Mouse (Mus musculus): ENCODE data around the gene Mipol1. TPM values are rescaled to one million over a fixed set of nuclear protein-coding genes. Genes with fewer than 3 reads are reported as not detected.

Gene Mipol1
- polyA plus RNA-seq, 1 experiment from 2014 or later = 7.5 TPM

GRCm38 (mm10) chr12:57481823-57482222, 251.6 kb downstream of the Mipol1 start:
- no peak overlapping the region for H3K27ac ChIP-seq (replicated peaks)
- no peaks in the 10 kb centered on the region for H3K36me3 ChIP-seq
- H3K9me3 ChIP-seq = no peaks in the 10 kb centered on the region
- no peak overlapping the region for H3K9ac ChIP-seq
- H3K4me2 ChIP-seq = no peak overlapping the region
- no peaks in the 10 kb centered on the region for H3K27me3 ChIP-seq (replicated peaks)
- ATAC-seq (ENCODE audit: extremely low read depth, insufficient number of reproducible peaks, low FRiP score, low TSS enrichment) = no peak
- WGBS = 44% methylated on average over 2 of the region's 2 CpGs
- H3K4me3 ChIP-seq = no peak overlapping the region
- no peaks in the 10 kb centered on the region for H3K4me1 ChIP-seq

DNA sequence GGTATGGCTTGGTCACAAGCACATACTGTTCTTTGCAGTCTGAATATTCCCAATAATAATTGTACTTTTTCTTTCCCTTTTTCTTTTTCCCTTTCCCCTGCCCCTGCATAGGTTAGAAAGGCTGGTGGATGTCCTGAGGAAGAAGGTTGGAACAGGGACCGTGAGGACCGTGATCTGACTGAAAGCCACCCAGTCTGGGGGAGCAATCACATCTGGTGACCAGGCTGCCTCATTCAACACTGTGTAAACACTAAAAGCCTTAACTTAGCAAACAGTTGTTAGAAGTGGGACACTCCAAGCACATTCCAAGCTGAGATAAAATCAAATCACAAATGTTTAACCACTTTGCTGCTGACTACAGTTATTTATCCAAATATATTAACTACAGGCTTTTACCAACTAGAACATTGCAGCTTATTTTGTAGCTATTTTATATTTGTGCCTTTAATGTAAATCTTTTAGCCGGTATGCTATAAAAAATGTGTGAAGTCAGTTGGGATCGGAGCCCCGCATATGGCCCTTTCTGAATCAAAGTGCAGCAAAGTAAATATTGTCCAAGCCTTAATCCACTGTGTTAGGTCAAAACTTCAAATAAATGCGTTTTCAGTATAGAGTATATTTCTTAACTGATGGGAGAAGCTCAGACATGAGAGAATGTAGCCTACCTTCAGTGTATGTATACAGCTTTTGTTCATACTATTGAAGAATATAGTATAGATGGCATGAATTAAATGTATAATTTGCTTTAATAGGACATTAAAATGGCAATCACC, 266.3 kb downstream of the Mipol1 start:
- Histone ChIP-seq H3K36me3 (no peaks in the 10 kb centered on the region), H3K4me1 (no peaks in the 10 kb centered on the region), H3K4me2 (no peak overlapping the region), H3K9me3 (no peaks in the 10 kb centered on the region), H3K27me3 (replicated peaks) (no peaks in the 10 kb centered on the region), H3K9ac (no peak overlapping the region), H3K4me3 (no peak overlapping the region), H3K27ac (replicated peaks) (no peak overlapping the region)
- WGBS = 62% methylated on average over 6 of the region's 6 CpGs
- no peak for ATAC-seq (ENCODE audit: extremely low read depth, insufficient number of reproducible peaks, low FRiP score, low TSS enrichment)

GRCm38 (mm10) chr12:57500246-57500645, 270.0 kb downstream of the Mipol1 start:
- Histone ChIP-seq H3K4me2 (no peak overlapping the region), H3K27me3 (replicated peaks) (no peaks in the 10 kb centered on the region), H3K4me1 (no peaks in the 10 kb centered on the region), H3K9me3 (no peaks in the 10 kb centered on the region), H3K4me3 (no peak overlapping the region), H3K27ac (replicated peaks) (no peak overlapping the region), H3K36me3 (no peaks in the 10 kb centered on the region), H3K9ac (no peak overlapping the region)
- WGBS = 82% methylated on average over 7 of the region's 7 CpGs
- no peak for ATAC-seq (ENCODE audit: extremely low read depth, insufficient number of reproducible peaks, low FRiP score, low TSS enrichment)

DNA sequence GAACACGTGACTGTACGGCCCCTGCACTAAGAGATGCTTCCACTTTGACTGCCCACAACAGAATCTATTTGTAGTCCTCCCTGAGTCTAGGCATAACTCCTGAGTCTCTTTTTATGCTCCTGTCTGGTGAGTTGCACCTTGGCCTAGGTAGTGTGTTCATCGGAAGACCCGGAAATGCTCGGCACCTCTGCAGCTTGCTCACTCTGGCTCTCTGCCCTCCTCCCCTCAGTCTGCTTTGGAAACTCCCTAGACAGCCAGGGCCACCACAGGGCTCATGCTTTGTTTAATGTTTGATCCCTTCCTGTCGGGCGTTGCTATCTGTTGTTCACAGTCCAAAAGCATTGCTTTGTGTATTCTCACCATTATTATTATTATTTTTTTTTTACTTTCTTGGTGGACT, 275.1 kb downstream of the Mipol1 start:
- no peak for ATAC-seq (ENCODE audit: extremely low read depth, insufficient number of reproducible peaks, low FRiP score, low TSS enrichment)
- 72% methylated on average over 7 of the region's 7 CpGs for WGBS
- Histone ChIP-seq H3K4me2 (no peak overlapping the region), H3K27me3 (replicated peaks) (no peaks in the 10 kb centered on the region), H3K4me1 (no peaks in the 10 kb centered on the region), H3K9me3 (no peaks in the 10 kb centered on the region), H3K27ac (replicated peaks) (no peak overlapping the region), H3K36me3 (no peaks in the 10 kb centered on the region), H3K4me3 (no peak overlapping the region), H3K9ac (no peak overlapping the region)

DNA sequence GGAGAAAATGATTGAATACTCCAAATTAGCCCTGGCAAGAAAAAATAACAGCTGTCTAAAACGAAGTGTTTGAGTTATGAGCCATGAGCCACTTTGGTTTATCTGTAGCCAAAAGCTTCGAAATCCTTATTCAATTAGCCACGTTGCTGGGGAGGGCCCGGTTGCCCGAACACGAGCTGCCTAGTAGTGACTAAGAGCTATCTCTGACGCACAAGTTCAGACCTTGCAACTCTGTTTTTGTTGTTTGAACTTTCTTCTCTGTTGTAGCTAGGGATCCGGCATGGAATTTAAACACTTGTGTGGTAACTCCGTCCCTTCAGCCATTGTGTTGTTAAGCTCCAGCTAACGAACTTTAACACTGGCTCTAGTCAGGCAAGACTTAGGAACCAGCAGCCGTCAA, 278.7 kb downstream of the Mipol1 start:
- Histone ChIP-seq H3K4me3 (no peak overlapping the region), H3K36me3 (no peaks in the 10 kb centered on the region), H3K27me3 (replicated peaks) (no peaks in the 10 kb centered on the region), H3K9me3 (no peaks in the 10 kb centered on the region), H3K4me1 (no peaks in the 10 kb centered on the region), H3K27ac (replicated peaks) (no peak overlapping the region), H3K9ac (no peak overlapping the region), H3K4me2 (no peak overlapping the region)
- 63% methylated on average over 11 of the region's 11 CpGs for WGBS
- no peak for ATAC-seq (ENCODE audit: extremely low read depth, insufficient number of reproducible peaks, low FRiP score, low TSS enrichment)

DNA sequence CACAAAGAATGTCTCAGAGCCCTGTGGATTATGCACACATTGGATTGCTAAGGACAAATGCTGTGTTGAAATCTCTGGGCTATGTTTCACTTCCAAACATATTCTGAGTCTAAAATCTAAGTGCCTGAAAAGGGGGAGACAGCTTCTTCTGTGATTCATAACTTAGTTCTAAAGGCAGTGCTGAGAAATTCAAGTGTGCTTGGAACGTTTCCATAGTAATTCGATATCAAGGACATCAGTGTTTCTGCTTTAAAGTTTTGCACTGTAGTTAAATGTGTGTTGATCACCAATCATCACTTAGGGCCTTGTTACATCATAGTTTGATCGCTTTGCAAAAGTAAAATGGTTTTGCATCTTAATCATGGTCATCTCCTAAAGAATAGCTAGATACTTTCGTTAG, 279.5 kb downstream of the Mipol1 start:
- 65% methylated on average over 4 of the region's 4 CpGs for WGBS
- no peak overlapping the region for H3K27ac ChIP-seq (replicated peaks)
- ATAC-seq (ENCODE audit: extremely low read depth, insufficient number of reproducible peaks, low FRiP score, low TSS enrichment) = no peak
- no peaks in the 10 kb centered on the region for H3K36me3 ChIP-seq
- H3K27me3 ChIP-seq (replicated peaks) = no peaks in the 10 kb centered on the region
- no peaks in the 10 kb centered on the region for H3K4me1 ChIP-seq
- H3K4me3 ChIP-seq = no peak overlapping the region
- H3K9ac ChIP-seq = no peak overlapping the region
- no peak overlapping the region for H3K4me2 ChIP-seq
- no peaks in the 10 kb centered on the region for H3K9me3 ChIP-seq

DNA sequence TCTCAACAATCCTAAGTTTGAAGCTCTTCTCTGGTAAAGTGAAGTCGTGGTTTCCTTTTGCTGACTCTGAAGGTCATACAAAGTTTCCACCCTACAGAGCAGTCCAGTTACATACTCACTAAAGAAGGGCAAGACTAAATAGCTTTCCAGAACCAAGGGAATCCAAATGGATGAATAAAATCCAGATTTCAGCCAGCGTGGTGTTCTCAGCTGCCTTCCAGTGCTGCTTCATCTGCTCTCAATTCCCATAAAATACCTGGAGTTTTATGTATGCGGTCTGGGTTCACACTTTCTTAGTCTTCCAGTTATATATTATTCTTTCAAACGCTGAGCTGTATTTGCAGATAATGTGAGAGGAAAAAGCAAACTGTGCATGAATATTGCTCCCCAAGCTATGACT, 280.9 kb downstream of the Mipol1 start:
- no peak for ATAC-seq (ENCODE audit: extremely low read depth, insufficient number of reproducible peaks, low FRiP score, low TSS enrichment)
- Histone ChIP-seq H3K4me3 (no peak overlapping the region), H3K4me2 (no peak overlapping the region), H3K36me3 (no peaks in the 10 kb centered on the region), H3K27ac (replicated peaks) (no peak overlapping the region), H3K9me3 (no peaks in the 10 kb centered on the region), H3K27me3 (replicated peaks) (no peaks in the 10 kb centered on the region), H3K4me1 (no peaks in the 10 kb centered on the region), H3K9ac (no peak overlapping the region)
- WGBS = 79% methylated on average over 4 of the region's 4 CpGs

- H3K36me3 ChIP-seq = no peaks in the 10 kb centered on the region
- no peaks in the 10 kb centered on the region for H3K27me3 ChIP-seq (replicated peaks)
- ATAC-seq (ENCODE audit: extremely low read depth, insufficient number of reproducible peaks, low FRiP score, low TSS enrichment) = no peak
- no peaks in the 10 kb centered on the region for H3K4me1 ChIP-seq
- H3K27ac ChIP-seq (replicated peaks) = no peak overlapping the region
- no peaks in the 10 kb centered on the region for H3K9me3 ChIP-seq
- no peak overlapping the region for H3K4me3 ChIP-seq
- no peak overlapping the region for H3K9ac ChIP-seq
- 76% methylated on average over 5 of the region's 5 CpGs for WGBS
- H3K4me2 ChIP-seq = no peak overlapping the region
Observed at GRCm38 (mm10) chr12:57511560-57511959, 281.3 kb downstream of the Mipol1 start.

DNA sequence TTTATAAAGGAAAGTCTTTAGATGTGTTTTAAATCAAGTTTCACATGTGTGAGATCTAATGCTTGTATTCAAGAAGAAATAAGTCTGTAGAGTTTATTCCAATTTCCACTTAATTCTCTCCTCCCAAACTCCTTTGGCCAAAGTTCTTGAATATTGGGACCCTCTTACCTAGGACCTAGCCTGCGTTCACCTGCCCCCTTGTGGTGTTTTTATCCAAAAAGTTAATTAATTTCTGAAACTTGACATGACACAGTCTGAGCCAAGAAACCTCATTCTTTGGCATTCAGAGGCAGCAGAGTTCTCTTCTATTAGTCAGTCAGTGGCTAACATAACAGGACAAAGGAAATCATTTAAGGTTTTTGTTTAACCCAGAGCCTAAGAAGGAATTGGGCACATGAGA, 284.3 kb downstream of the Mipol1 start:
- Histone ChIP-seq H3K27me3 (replicated peaks) (no peaks in the 10 kb centered on the region), H3K27ac (replicated peaks) (no peak overlapping the region), H3K4me3 (no peak overlapping the region), H3K4me1 (no peaks in the 10 kb centered on the region), H3K4me2 (no peak overlapping the region), H3K9me3 (no peaks in the 10 kb centered on the region), H3K9ac (no peak overlapping the region), H3K36me3 (no peaks in the 10 kb centered on the region)
- 60% methylated on average over 1 of the region's 1 CpGs for WGBS
- no peak for ATAC-seq (ENCODE audit: extremely low read depth, insufficient number of reproducible peaks, low FRiP score, low TSS enrichment)

DNA sequence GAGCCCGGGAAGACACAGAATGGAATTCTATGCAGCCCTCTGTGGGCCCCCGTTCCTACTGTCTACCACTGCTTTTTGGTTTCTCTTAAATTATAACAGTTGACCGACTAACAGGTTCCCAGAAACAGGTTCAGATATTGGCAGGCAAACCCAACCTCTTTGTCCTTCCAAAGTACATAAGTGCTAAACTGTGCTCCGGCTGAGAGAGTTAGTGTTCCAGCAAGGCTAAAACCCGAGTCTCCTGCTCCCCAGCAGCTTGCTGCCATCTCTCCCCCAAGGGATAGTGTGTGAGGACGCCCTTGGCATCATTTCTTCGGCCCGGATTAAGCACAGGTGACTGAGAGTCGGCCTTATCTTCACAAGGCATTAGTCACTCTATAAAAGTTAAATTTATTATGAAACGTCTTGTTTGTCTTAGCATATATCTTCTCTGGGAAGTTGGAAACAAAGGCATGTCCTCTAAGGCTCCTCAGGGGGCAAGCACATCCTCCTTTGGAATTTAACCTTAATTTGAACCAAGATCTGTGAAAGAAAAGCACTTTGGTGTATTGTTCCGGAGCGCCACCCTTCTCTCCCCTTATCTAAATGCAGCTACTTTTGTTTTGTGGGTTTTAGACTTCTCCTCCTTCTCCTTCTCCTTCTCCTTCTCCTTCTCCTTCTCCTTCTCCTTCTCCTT, 285.6 kb downstream of the Mipol1 start:
- WGBS = 50% methylated on average over 12 of the region's 12 CpGs
- H3K4me3 ChIP-seq = no peak overlapping the region
- ATAC-seq (ENCODE audit: extremely low read depth, insufficient number of reproducible peaks, low FRiP score, low TSS enrichment) = no peak
- H3K9me3 ChIP-seq = no peaks in the 10 kb centered on the region
- no peak overlapping the region for H3K27ac ChIP-seq (replicated peaks)
- no peaks in the 10 kb centered on the region for H3K27me3 ChIP-seq (replicated peaks)
- no peaks in the 10 kb centered on the region for H3K36me3 ChIP-seq
- no peaks in the 10 kb centered on the region for H3K4me1 ChIP-seq
- no peak overlapping the region for H3K9ac ChIP-seq
- H3K4me2 ChIP-seq = no peak overlapping the region

GRCm38 (mm10) chr12:57528335-57528734, 298.1 kb downstream of the Mipol1 start:
- Histone ChIP-seq H3K9me3 (no peaks in the 10 kb centered on the region), H3K4me3 (no peak overlapping the region), H3K27ac (replicated peaks) (no peak overlapping the region), H3K9ac (no peak overlapping the region), H3K27me3 (replicated peaks) (peaks cover 59% of the 10 kb centered on the region), H3K36me3 (no peaks in the 10 kb centered on the region), H3K4me1 (no peaks in the 10 kb centered on the region), H3K4me2 (no peak overlapping the region)
- ATAC-seq (ENCODE audit: extremely low read depth, insufficient number of reproducible peaks, low FRiP score, low TSS enrichment) = no peak
- 69% methylated on average over 4 of the region's 4 CpGs for WGBS

DNA sequence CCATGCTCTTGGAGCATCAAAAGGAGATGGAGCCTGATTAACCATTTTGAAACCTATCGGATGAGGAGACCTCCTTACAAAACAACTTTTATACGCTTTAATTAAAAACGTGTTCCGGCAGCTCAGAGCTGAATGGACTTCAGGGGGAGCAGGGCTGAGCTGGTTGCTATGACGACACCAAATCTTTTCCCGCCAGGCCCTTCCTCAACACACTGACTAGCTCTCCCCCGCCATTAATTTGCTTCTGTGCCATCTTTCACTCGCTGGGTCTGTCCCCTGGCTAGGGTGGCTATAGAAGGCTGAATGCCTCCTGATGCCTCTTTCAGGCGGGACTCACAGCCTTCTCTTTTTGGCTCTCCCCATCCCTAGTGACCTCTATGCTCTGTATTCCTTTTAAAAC, 300.2 kb downstream of the Mipol1 start:
- H3K36me3 ChIP-seq = no peaks in the 10 kb centered on the region
- no peak overlapping the region for H3K4me3 ChIP-seq
- peaks cover 7% of the 10 kb centered on the region; the same call in 1 of the 2 replicates for H3K4me1 ChIP-seq
- no peak overlapping the region for H3K9ac ChIP-seq
- H3K4me2 ChIP-seq = no peak overlapping the region
- WGBS = 21% methylated on average over 9 of the region's 9 CpGs
- no peaks in the 10 kb centered on the region for H3K9me3 ChIP-seq
- ATAC-seq (ENCODE audit: extremely low read depth, insufficient number of reproducible peaks, low FRiP score, low TSS enrichment) = no peak
- no peak overlapping the region for H3K27ac ChIP-seq (replicated peaks)
- peaks cover 80% of the 10 kb centered on the region for H3K27me3 ChIP-seq (replicated peaks)
